ENCODE assay signal across 9 mouse cellular contexts in genomic region chr7:132600026-132600425, GRCm38 (mm10). TPM values are rescaled to one million over a fixed set of nuclear protein-coding genes. Genes with fewer than 3 reads are reported as not detected.
A peak's percentile ranks its signal among the peaks of the same experiment; 100 is the strongest.
DNase-seq lines count a peak whose midpoint lies in the region; ATAC-seq lines count a peak whose summit lies in the region.
"Had no signal": no experiment of that assay in that cellular context is flagged by ENCODE, and none has a peak within 500 bp of the region (broad histone marks: within the 10 kb centered on the region; RNA-seq: fewer than 3 reads in every experiment).

No protein-coding gene starts in this region.

- 2% methylated on average over 9 of the region's 9 CpGs for WGBS in kidney, embryonic 16.5 days

- no peaks in the 10 kb centered on the region for H3K9me3 ChIP-seq in kidney, embryonic 16.5 days (ENCODE audit: low read length)

- no peaks in the 10 kb centered on the region for H3K36me3 ChIP-seq in kidney, embryonic 16.5 days (ENCODE audit: insufficient read depth, low read length)

- DNase-seq in kidney, postnatal 14 days: no peak
- DNase-seq in ZHBTc4 (ENCODE audit: low read depth, low spot score): peak; percentile 46
- DNase-seq in induced T-regulatory cell, adult 2 months (ENCODE audit: low read depth): peak; percentile 53
- peak; percentile 35 for DNase-seq in naive thymus-derived CD4-positive, alpha-beta T cell, adult 2 months (ENCODE audit: low read depth)
- no peak for DNase-seq in layer of hippocampus, postnatal 25 days (ENCODE audit: extremely low spot score in 1 of 2, low spot score in 1 of 2)
- no peak for DNase-seq in adrenal gland, postnatal 10 days
- DNase-seq: kidney, adult 8-10 months had no signal

- no peak overlapping the region for H3K9ac ChIP-seq in kidney, embryonic 16.5 days (replicated peaks; ENCODE audit: low read length)

- peak overlapping the region; percentile 34 for H3K4me3 ChIP-seq in kidney, embryonic 16.5 days (ENCODE audit: low read length)

- peak overlapping the region; percentile 60 for H3K4me2 ChIP-seq in kidney, embryonic 16.5 days (replicated peaks; ENCODE audit: low read depth, low read length)

- ATAC-seq in kidney, embryonic 16.5 days (ENCODE audit: low FRiP score, low TSS enrichment): no peak
- ATAC-seq in megakaryocyte-erythroid progenitor cell, adult 5-6 weeks (replicated peaks; ENCODE audit: low FRiP score, low TSS enrichment, poor library complexity, severe bottlenecking): no peak

- H3K27me3 ChIP-seq in kidney, embryonic 16.5 days (ENCODE audit: insufficient read depth, low read length): peaks cover 84% of the 10 kb centered on the region

- H3K4me1 ChIP-seq in kidney, embryonic 16.5 days (ENCODE audit: insufficient read depth, low read length): peaks cover 21% of the 10 kb centered on the region

- no peak overlapping the region for H3K27ac ChIP-seq in kidney, embryonic 16.5 days (ENCODE audit: low read length)

RNA-seq across cellular contexts. Expression of gene Nkx1-2, which starts 0.6 kb away (rescaled TPM):
- polyA plus RNA-seq in kidney, embryonic 16.5 days (2015; fragmentation: Nextera tagmentation; extraction: Ambion mirVana): not detected in 2 replicates
- total RNA-seq in layer of hippocampus, postnatal 25 days (2021): under 1 TPM in 1 of 2 experiments, not detected in 1; 0.12 TPM
- total RNA-seq in adrenal gland, postnatal 10 days (2021): under 1 TPM in 1 of 2 experiments, not detected in 1; 0.12 TPM
- not detected in 2 replicates for total RNA-seq in megakaryocyte-erythroid progenitor cell, adult 5-6 weeks (2014; fragmentation: Nextera tagmentation)
- 0.38 TPM in 1 of 2 replicates, not detected in the other for total RNA-seq in megakaryocyte-erythroid progenitor cell, adult 5-6 weeks (2017)

RNA-seq across cellular contexts. Expression of gene Lhpp, which starts 10.4 kb away (rescaled TPM):
- 23.1 and 24.3 TPM in 2 replicates for polyA plus RNA-seq in kidney, embryonic 16.5 days (2015; fragmentation: Nextera tagmentation; extraction: Ambion mirVana)
- 10 to 100 TPM; 28.0 to 30.6 TPM for total RNA-seq in layer of hippocampus, postnatal 25 days (2021)
- total RNA-seq in adrenal gland, postnatal 10 days (2021): 10 to 100 TPM; 16.8 to 17.0 TPM
- 15.0 and 18.9 TPM in 2 replicates for total RNA-seq in megakaryocyte-erythroid progenitor cell, adult 5-6 weeks (2014; fragmentation: Nextera tagmentation)
- total RNA-seq in megakaryocyte-erythroid progenitor cell, adult 5-6 weeks (2017): 12.3 and 19.4 TPM in 2 replicates

RNA-seq across cellular contexts. Expression of gene Oat, which starts 23.8 kb away (rescaled TPM):
- polyA plus RNA-seq in kidney, embryonic 16.5 days (2015; fragmentation: Nextera tagmentation; extraction: Ambion mirVana): 172 and 186 TPM in 2 replicates
- total RNA-seq in layer of hippocampus, postnatal 25 days (2021): 10 to 100 TPM; 90.3 to 94.5 TPM
- 10 to 100 TPM; 79.0 to 83.3 TPM for total RNA-seq in adrenal gland, postnatal 10 days (2021)
- 147 and 193 TPM in 2 replicates for total RNA-seq in megakaryocyte-erythroid progenitor cell, adult 5-6 weeks (2014; fragmentation: Nextera tagmentation)
- 236 and 240 TPM in 2 replicates for total RNA-seq in megakaryocyte-erythroid progenitor cell, adult 5-6 weeks (2017)

Comparison
In these comparisons a context has a peak if more than half of its experiments do, and no peak if none do; other contexts are left out.
1. DNase-seq: peak in ZHBTc4 (single experiment), induced T-regulatory cell, adult 2 months (single experiment) and naive thymus-derived CD4-positive, alpha-beta T cell, adult 2 months (single experiment); none in kidney, postnatal 14 days (single experiment), layer of hippocampus, postnatal 25 days (0 of 2) and adrenal gland, postnatal 10 days (single experiment).